Mouse (Mus musculus) heart, postnatal 0 days (tissue): ENCODE data around the gene Tmem168. TPM values are rescaled to one million over a fixed set of nuclear protein-coding genes. Genes with fewer than 3 reads are reported as not detected.

Source experiments
- ATAC-seq: fragments of 200-750 bp; cut with Nextera tagmentation; 2 replicates; pipeline ENCODE4 v1.8.0; 2017; ENCODE audit warnings: low read depth, moderate number of reproducible peaks, moderate library complexity; ENCODE audit not compliant: insufficient read depth
- DNase-seq: peaks from one replicate; pipeline ENCODE4 v3.0.0-alpha.2; 2016; ENCODE audit warnings: low spot score
- H3K27ac ChIP-seq: fragments of 300-500 bp; sonication (generic); 2 replicates; pipeline ENCODE4 v1.5.1; 2014; ENCODE audit warnings: low read depth, mild to moderate bottlenecking
- H3K27me3 ChIP-seq: fragments of 300-500 bp; sonication (generic); 2 replicates; pipeline ENCODE4 v1.6.1; 2014; ENCODE audit warnings: low read length, mixed read lengths; ENCODE audit not compliant: control insufficient read depth, insufficient read depth
- H3K36me3 ChIP-seq: fragments of 300-500 bp; sonication (generic); replicated peaks from 2 replicates; pipeline ENCODE4 v1.6.1; 2014; ENCODE audit warnings: low read length, mixed read lengths; ENCODE audit not compliant: control insufficient read depth, insufficient read depth
- H3K4me1 ChIP-seq: fragments of 300-500 bp; sonication (generic); 2 replicates; pipeline ENCODE4 v1.6.1; 2014; ENCODE audit warnings: antibody characterized with exemption; ENCODE audit not compliant: control insufficient read depth, insufficient read depth
- H3K4me2 ChIP-seq: fragments of 300-500 bp; sonication (generic); 2 replicates; pipeline ENCODE4 v1.6.1; 2014; ENCODE audit warnings: low read depth, mild to moderate bottlenecking, low read length, moderate library complexity
- H3K4me3 ChIP-seq: fragments of 300-500 bp; sonication (generic); 2 replicates; pipeline ENCODE4 v1.5.1; 2014; ENCODE audit warnings: low read depth, low read length
- H3K9ac ChIP-seq: fragments of 300-500 bp; sonication (generic); replicated peaks from 2 replicates; pipeline ENCODE4 v1.6.1; 2014; ENCODE audit warnings: low read depth, low read length, mixed read lengths
- H3K9me3 ChIP-seq: fragments of 300-500 bp; sonication (generic); replicated peaks from 2 replicates; pipeline ENCODE4 v1.6.1; 2016; ENCODE audit warnings: low read length; ENCODE audit not compliant: control insufficient read depth
- CTCF ChIP-seq: IDR thresholded peaks from 2 replicates; pipeline ENCODE4 v1.5.1; 2016; ENCODE audit warnings: antibody characterized with exemption, control low read depth, low read depth
- EP300 ChIP-seq: IDR thresholded peaks from 2 replicates; pipeline ENCODE4 v1.6.1; 2016; ENCODE audit warnings: antibody characterized with exemption, low read depth
- WGBS: fragments of 180-500 bp; shearing (Covaris S2); extraction: QIAGEN DNeasy Blood & Tissue Kit; methylation state at CpG from one replicate; pipeline ENCODE4 v1.1.7; 2014; 5-methylcytosine and 5-hydroxymethylcytosine counted together
- polyA plus RNA-seq: library from polyadenylated mRNA; unstranded; fragments of >200 nt; fragmentation: Nextera tagmentation; extraction: Ambion mirVana; gene quantifications from 2 replicates; pipeline ENCODE4 v1.2.1, GENCODE M21; 2015
- total RNA-seq: library from RNA; depleted of rRNA; stranded (reverse); fragments of >200 nt; gene quantifications from 2 replicates; pipeline ENCODE4 v1.2.3, GENCODE M21; 2014; ENCODE audit warnings: low replicate concordance; rRNA removed

Tmem168 gene
- 25.3 and 31.4 TPM in 2 replicates for total RNA-seq
- polyA plus RNA-seq, result 22.5 and 23.6 TPM in 2 replicates

GRCm38 (mm10) chr6:13607621-13608493 lies at the start of gene Tmem168:
TSS of gene Tmem168 (minus strand) at chr6:13608100.
- TF ChIP-seq CTCF (peak; percentile 10; the same call in 1 of the 2 replicates), EP300 (peak; percentile 58; the same call in 1 of the 2 replicates)
- no peaks in the 10 kb centered on the region for H3K27me3 ChIP-seq
- no peaks in the 10 kb centered on the region for H3K9me3 ChIP-seq
- DNase-seq, result peak; percentile 83
- H3K36me3 ChIP-seq, result peaks cover 5% of the 10 kb centered on the region
- H3K9ac ChIP-seq, result peak within 1 kb of the TSS; percentile 90
- H3K4me1 ChIP-seq, result peaks cover 16% of the 10 kb centered on the region
- H3K27ac ChIP-seq, result peak within 1 kb of the TSS; percentile 98
- WGBS, result 2% methylated on average over 70 of the region's 71 CpGs
- ATAC-seq, result peak; percentile 95
- peak within 1 kb of the TSS; percentile 67 for H3K4me2 ChIP-seq
- H3K4me3 ChIP-seq, result peak within 1 kb of the TSS; percentile 90

- no peak for ATAC-seq
- no peaks in the 10 kb centered on the region for H3K9me3 ChIP-seq
- peaks cover 17% of the 10 kb centered on the region for H3K36me3 ChIP-seq
- H3K27ac ChIP-seq, result no peak overlapping the region
- H3K9ac ChIP-seq, result no peak overlapping the region
- H3K4me1 ChIP-seq, result no peaks in the 10 kb centered on the region
- no peak overlapping the region for H3K4me3 ChIP-seq
- TF ChIP-seq EP300 (no peak), CTCF (no peak)
- H3K27me3 ChIP-seq, result no peaks in the 10 kb centered on the region
- no peak overlapping the region for H3K4me2 ChIP-seq
- no peak for DNase-seq
Observed at GRCm38 (mm10) chr6:13654081-13654480, 46.2 kb upstream of the Tmem168 start.

GRCm38 (mm10) chr6:13652284-13652683 lies 44.4 kb upstream of the Tmem168 start:
- no peak overlapping the region for H3K27ac ChIP-seq
- H3K4me3 ChIP-seq, result no peak overlapping the region
- DNase-seq (no peak), ATAC-seq (no peak)
- 91% methylated on average over 3 of the region's 3 CpGs for WGBS
- H3K4me1 ChIP-seq, result no peaks in the 10 kb centered on the region
- no peak for TF ChIP-seq CTCF
- TF ChIP-seq EP300, result no peak
- H3K36me3 ChIP-seq, result peaks cover 17% of the 10 kb centered on the region
- H3K4me2 ChIP-seq, result no peak overlapping the region
- no peaks in the 10 kb centered on the region for H3K27me3 ChIP-seq
- H3K9ac ChIP-seq, result no peak overlapping the region
- H3K9me3 ChIP-seq, result no peaks in the 10 kb centered on the region

GRCm38 (mm10) chr6:13650854-13651253 lies 43.0 kb upstream of the Tmem168 start:
- Histone ChIP-seq H3K9ac (no peak overlapping the region), H3K36me3 (peaks cover 17% of the 10 kb centered on the region), H3K4me2 (no peak overlapping the region), H3K27ac (no peak overlapping the region), H3K4me1 (no peaks in the 10 kb centered on the region), H3K9me3 (0 out of 2 replicates have a peak, but pooled peaks cover 6% of the 10 kb centered on the region), H3K4me3 (no peak overlapping the region), H3K27me3 (no peaks in the 10 kb centered on the region)
- 90% methylated on average over 3 of the region's 3 CpGs for WGBS
- ATAC-seq, result no peak
- TF ChIP-seq EP300 (no peak), CTCF (no peak)
- DNase-seq, result no peak

GRCm38 (mm10) chr6:13648305-13648704 lies 40.4 kb upstream of the Tmem168 start:
- Histone ChIP-seq H3K4me3 (no peak overlapping the region), H3K4me2 (no peak overlapping the region), H3K9me3 (0 out of 2 replicates have a peak, but pooled peaks cover 6% of the 10 kb centered on the region), H3K27me3 (no peaks in the 10 kb centered on the region), H3K4me1 (no peaks in the 10 kb centered on the region), H3K27ac (no peak overlapping the region), H3K9ac (no peak overlapping the region), H3K36me3 (peaks cover 17% of the 10 kb centered on the region)
- no peak for DNase-seq
- TF ChIP-seq EP300 (no peak), CTCF (no peak)
- no peak for ATAC-seq
